Mouse (Mus musculus) spleen, adult 2 months (tissue): ENCODE results near the gene Ass1.
"Not testable (repeated sequence)": the region's sequence is repeated elsewhere in the genome, so short reads cannot be mapped to it uniquely, and the experiment has no call there.

Experiments
- CTCF ChIP-seq: fragments of 200-500 bp; IDR thresholded peaks from 2 replicates; pipeline ENCODE4 v1.5.1; 2011; ENCODE audit warnings: mild to moderate bottlenecking, inconsistent platforms; ENCODE audit not compliant: insufficient read depth, insufficient read length, insufficient replicate concordance; ENCODE audit errors: extremely low read depth
- POLR2A ChIP-seq: fragments of 200-500 bp; IDR thresholded peaks from 2 replicates; pipeline ENCODE4 v1.6.1; 2011; ENCODE audit warnings: low read depth, low read length, inconsistent platforms

DNA sequence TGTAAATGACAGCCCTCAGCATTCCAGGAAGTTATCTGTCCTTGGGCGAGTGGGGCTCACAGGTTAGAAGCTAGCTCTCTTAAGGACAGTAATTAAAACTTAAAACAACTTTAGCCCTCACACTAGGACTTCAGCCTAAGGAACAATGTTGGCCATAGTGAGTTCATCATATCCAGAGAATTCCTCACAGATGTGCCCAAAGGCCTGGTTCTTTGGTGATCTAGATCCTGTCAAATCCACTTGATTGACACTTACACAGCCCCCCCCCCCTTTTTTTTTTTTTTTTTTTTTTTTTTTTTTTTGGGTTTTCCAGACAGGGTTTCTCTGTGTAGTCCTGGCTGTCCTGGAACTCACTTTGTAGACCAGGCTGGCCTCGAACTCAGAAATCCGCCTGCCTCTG is 81.3 kb downstream of the Ass1 start:
- TF ChIP-seq POLR2A, CTCF: not testable (repeated sequence)
